Mouse (Mus musculus): ENCODE data around the gene Tmem87a.

The Tmem87a gene

GRCm38 (mm10) chr2:120367416-120368207 lies 36.3 kb downstream of the Tmem87a start:
- in situ Hi-C loops (cut with MboI, MseI): no loop called here

GRCm38 (mm10) chr2:120366501-120366900 lies 37.4 kb downstream of the Tmem87a start:
- in situ Hi-C loops (cut with MboI, MseI): no loop called here

DNA sequence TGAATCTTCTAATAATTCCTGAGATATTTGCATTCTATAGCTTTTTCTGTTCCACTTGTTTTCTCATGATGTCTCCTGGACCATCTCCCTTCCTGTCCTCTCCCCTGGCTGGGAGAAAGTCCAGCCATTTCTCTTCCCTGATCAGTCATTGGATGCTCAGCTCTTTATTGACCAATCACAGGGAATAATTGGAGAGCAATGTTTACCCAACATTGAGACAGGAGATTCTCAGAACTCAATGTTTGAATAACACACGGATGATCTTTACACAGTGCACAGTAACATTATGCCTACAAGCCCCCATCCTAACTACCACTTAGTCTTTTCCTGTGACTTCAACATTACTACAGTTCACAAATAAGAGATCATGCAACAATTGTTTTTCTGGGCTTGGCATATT lies 43.5 kb downstream of the Tmem87a start:
- in situ Hi-C loops (cut with MboI, MseI): no loop called here

DNA sequence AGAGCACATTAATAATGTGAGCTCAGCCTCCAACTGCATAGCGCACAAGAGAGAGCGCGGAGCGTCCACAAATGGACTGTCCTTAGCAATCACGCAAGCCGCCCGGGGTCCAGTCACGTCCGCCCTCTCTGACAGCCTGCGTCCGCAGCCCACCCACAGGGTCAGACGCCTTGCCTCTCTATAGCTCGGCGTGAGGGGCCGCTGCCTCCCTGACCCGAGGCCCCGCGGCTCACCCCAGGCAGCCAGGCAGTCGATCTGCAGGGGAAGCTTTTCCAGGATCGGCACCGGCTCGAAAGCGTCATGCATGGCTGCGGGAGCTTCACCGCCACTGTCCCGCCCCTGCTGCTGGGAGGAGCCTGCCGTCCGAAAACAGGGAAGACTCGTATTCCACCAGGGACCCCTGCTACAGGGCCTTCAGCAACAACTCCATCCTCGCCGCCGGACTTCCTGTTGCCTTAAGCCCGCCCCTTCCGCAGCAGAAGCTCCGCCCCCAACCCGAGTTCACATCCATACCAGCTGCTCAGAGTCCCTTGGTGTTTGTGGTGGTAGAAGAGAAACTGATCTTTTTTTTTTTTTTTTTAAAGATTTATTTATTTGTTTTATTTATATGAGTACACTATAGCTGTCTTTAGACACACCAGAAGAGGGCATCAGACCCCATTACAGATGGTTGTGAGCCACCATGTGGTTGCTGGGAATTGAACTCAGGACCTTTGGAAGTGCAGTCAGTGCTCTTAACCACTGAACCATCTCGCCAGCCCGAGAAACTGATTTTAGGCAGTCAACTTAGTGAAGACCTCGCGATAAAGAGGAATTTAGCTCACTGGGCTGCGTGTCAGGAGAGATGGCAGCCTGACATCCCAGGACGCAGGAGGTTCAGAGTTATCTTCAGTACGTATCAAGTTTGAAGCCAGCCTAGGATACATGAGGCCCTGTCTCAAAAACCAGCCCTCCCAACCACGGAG lies 50.9 kb downstream of the Tmem87a start, which contains the start of gene Vps39:
TSS of gene Vps39 (minus strand) at position 456 of the 965 bp plus-strand sequence.
- in situ Hi-C loops (cut with MboI, MseI): no loop called here

DNA sequence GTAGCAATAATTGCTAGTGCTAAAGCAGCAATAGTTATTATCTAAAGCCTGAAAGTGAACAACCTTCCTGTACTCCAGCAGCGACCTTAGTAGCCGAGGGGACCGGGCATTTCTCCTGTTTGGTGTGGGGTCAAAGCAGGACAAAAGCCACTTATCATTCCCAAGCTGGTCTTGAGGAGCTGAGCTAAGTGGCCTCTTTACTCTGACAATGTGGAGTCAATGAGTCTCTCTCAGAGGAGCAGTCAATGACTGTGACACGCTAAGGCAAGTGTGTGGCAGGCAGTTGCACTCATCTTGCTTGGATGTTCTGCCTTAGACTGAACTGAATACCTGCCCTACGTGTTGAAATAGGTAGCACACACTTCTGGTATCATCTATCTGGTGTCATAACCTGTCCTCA lies 52.6 kb downstream of the Tmem87a start:
- in situ Hi-C loops (cut with MboI, MseI): no loop called here

DNA sequence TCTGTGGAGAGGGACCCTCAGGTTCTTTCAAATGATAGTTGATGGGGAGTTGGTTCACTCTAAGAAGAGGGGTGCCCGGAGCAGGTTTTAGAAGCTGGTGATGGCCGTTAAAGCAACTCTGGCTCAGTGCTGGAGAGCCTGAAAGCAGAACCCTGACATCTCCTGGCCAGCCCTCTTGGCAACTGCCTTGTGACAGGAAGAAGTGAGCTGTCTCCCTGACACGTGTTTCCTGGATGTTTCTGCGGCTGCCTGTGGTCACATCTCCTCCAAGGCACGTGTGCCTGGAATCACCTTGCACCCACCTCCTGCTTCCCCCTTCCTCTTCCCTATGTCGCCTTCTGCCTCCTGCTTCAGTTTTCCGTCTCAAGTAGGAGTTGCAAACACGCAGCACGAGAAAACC lies 55.8 kb downstream of the Tmem87a start:
- in situ Hi-C loops (cut with MboI, MseI): no loop called here

DNA sequence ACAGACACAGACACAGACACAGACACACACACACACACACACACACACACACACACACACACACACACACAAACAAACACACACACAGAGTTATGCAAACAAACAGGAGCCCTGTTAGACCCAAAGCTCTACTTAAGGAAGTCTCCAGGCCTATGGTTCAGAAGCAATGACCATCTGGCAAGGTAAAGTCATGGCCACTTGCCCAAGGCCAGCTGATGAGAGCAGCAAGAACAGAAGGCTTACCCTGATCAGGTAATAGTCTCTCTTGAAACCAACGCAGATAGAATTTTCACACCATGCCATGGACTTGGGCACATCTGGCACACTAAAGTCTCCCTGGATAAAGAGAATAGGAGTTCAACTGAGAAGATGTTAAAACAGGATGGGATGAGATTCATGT lies 62.2 kb downstream of the Tmem87a start:
- in situ Hi-C loops (cut with MboI, MseI): no loop called here

- in situ Hi-C loops (cut with MboI, MseI): no loop called here
These were observed 66.0 kb downstream of the Tmem87a start for GRCm38 (mm10) chr2:120337886-120338285.

GRCm38 (mm10) chr2:120331575-120331974 lies 72.3 kb downstream of the Tmem87a start:
- in situ Hi-C loops (cut with MboI, MseI): no loop called here

GRCm38 (mm10) chr2:120315077-120315476 lies 88.8 kb downstream of the Tmem87a start:
- in situ Hi-C loops (cut with MboI, MseI): no loop called here

GRCm38 (mm10) chr2:120314487-120314886 lies 89.4 kb downstream of the Tmem87a start:
- in situ Hi-C loops (cut with MboI, MseI): no loop called here

GRCm38 (mm10) chr2:120313976-120314375 lies 89.9 kb downstream of the Tmem87a start, which contains the start of gene Pla2g4f:
Gene Pla2g4f (minus strand): TSS chr2:120314165.
- in situ Hi-C loops (cut with MboI, MseI): no loop called here

GRCm38 (mm10) chr2:120312276-120312825 lies 91.6 kb downstream of the Tmem87a start:
- in situ Hi-C loops (cut with MboI, MseI): no loop called here
